Mouse (Mus musculus): ENCODE measurements around the gene Tnni3.
A peak's percentile ranks its signal among the peaks of the same experiment; 100 is the strongest.

Gene Tnni3

GRCm38 (mm10) chr7:4521231-4522003, 2.6 kb downstream of the Tnni3 start:
- DNase-seq (ENCODE audit: low read depth, low spot score): no peak

DNA sequence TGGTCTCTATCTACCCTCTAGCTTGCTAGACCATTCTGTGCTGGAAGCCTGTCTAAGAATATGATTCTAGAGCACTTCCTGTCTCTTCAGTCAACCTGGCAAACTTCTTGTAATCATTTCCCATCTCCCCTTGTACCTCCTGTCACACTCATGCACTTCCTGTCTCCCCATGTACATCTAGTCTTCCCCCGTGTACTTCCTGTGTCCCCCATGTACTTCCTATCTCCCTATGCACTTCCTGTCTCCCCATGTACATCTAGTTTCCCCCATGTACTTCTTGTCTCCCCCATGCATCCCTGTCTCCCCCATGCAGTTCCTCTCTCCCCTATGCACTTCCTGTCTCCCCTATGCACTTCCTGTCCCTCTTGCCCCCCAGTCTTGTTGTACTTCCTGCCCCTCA, 5.5 kb downstream of the Tnni3 start:
- DNase-seq (ENCODE audit: low read depth, low spot score): no peak

GRCm38 (mm10) chr7:4516332-4517050, 7.5 kb downstream of the Tnni3 start, which contains the start of gene Tnnt1:
Tnnt1 (minus strand) TSS chr7:4516382.
- DNase-seq (ENCODE audit: low read depth, low spot score): no peak

DNA sequence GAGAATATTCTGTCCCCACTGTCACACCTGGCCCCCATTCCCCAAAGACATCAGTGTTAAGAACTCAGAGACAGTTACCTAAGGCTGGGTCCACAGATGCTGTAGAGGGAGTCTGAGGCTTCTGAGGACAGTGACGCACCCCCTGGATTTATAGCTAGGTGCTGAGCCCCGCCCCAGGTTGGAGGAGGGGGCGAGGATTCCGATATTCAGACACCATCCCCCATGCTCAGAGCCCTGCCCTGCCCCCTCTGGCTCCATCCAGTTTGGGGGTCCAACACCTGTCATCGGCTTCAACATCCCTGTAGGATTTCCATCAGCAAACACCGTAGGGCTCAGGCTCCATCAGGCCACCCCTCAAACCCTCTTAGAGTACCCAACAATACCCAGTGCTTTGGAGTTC, 8.2 kb downstream of the Tnni3 start:
- no peak for DNase-seq (ENCODE audit: low read depth, low spot score)

DNA sequence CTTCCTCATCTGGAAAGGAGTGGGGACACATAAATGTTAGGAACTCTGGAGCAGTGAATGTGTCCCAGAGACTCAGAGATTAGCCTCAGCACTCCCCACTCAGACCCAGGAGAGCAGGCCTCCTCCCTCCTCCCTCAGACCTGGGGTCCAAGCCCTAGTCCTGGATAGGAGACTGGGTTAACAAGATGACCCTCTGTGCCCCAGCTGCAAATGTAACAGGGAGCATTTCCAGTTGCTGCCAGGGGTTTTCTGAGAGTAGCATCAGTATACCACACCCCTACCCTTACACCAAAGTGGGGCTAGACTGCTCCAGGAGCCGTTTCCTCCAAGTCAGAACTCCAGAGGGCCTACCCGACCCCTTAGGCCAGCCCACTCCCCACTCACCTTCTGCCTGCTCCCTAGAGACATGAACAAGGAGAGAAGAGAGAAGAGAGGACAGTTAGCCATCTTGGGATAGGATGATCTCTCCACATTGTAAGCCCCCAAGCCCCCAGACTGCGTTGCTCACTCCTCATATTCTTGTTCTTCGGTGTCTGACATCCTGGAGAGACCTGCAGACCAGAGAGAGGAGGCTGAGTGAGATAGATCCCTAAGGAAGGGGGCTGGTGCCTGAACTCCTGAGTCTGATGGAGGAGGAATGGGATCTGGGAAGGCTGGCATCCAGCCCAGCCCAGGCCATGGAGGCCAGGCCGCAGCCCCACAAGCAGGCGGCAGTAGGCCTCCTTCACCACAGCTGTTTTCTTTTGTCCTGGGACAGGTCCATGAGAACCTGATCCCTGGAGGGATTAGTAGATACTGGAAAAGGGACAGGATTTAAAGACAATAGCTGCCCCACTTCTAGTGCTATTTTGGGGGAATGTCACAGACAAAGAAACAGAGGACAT, 10.0 kb downstream of the Tnni3 start:
- no peak for DNase-seq (ENCODE audit: low read depth, low spot score)

DNA sequence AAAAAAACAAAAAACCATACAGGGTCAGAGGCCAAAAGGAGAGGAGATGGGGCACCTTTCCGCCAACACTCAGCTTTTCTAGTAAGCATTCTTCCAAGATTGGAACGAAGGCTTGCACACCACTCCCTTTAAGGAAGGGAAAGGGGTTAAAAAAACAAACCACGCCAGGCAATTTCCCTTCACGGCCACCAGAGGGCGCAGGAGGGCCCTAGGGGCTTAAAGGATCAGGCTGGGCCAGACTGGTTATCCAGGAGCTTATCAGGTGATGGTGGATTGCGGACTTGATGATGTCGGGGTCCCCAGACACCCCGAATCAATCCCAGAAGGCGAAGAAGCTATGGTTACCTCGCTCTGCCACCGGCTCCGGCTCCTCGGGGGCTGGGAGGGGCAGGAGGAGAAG, 10.8 kb downstream of the Tnni3 start:
- DNase-seq (ENCODE audit: low read depth, low spot score): peak; percentile 61

DNA sequence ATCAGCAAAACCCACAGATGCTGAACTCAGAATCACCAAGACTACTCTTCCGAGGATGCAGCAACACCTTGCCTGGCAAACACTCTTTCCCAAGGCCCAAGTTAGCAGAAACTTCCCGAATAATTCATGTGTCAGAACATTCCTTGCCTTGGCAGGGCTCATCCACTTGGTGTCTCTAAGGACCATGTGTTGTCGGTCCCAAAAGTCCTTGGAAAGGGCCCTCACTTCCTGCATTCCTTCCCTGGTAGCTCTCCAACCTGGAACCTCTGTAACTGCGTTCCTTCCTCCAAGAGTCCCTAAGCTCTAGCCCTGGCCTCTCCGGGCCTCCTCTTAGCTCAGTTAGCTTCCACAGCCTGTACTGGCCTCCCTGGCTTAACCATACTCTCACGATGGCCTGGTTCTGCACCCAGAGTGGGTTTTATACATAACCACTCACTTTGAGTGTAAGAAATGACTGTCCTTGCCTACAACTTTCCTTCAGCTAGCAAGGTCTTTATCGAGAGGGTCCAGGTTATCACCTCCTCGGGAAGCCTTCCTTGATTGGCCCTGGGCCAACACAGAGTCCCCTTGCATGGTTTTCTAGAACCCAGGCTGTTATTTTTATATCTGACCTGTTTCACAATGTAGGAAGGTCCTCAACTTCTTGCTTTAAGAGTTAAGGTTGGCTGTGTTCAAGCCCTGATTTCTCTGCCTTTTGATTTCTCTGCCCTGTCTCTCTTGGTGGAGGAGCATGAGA, 12.4 kb downstream of the Tnni3 start:
- no peak for DNase-seq (ENCODE audit: low read depth, low spot score)

- peak; percentile 79 for DNase-seq (ENCODE audit: low read depth, low spot score)
Measured at GRCm38 (mm10) chr7:4509863-4510608, 14.0 kb downstream of the Tnni3 start.

- no peak for DNase-seq (ENCODE audit: low read depth, low spot score)
Measured at GRCm38 (mm10) chr7:4508739-4509116, 15.3 kb downstream of the Tnni3 start.

GRCm38 (mm10) chr7:4508062-4508738, 15.8 kb downstream of the Tnni3 start:
- no peak for DNase-seq (ENCODE audit: low read depth, low spot score)

DNA sequence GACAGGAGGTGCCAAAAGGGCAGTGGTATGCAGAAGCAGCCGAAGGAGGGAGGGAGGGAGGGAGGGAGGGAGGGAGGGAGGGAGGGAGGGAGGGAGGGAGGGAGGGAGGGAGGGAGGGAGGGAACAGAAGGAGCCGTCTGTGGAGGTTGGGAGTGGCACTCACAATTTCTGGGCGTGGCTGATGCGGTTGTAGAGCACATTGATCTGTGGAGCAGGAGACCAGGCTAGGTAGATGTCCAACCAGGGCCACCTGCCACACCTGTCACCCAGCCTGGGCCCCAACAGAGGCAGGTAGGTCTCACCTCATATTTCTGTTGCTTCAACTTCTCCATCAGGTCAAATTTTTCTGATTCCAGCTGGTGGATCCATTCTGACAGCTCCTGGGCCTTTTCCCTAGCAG, 16.8 kb downstream of the Tnni3 start:
- no peak for DNase-seq (ENCODE audit: low read depth, low spot score)

GRCm38 (mm10) chr7:4504646-4505435, 19.2 kb downstream of the Tnni3 start:
- DNase-seq (ENCODE audit: low read depth, low spot score): no peak

DNA sequence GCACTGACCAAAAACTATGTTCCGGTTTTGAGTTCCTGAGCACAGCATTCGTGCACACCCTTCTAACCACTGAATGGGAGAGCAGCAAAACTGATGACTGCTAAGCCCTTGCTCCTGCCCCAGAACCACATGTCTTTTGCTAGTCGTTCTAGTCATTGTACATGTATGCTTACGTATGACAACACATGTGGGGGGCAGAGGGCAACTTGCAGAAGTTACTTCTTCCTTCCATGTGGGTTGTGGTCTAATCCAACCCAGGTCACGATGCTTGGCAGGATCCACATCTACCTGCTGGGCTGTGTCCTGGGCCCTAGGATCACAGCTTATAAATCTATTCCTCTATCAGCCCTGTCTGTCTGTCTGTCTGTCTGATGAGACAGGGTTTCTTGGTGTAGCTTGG, 20.2 kb downstream of the Tnni3 start:
- no peak for DNase-seq (ENCODE audit: low read depth, low spot score)

- no peak for DNase-seq (ENCODE audit: low read depth, low spot score)
Measured at GRCm38 (mm10) chr7:4503100-4503499, 20.9 kb downstream of the Tnni3 start.

GRCm38 (mm10) chr7:4502421-4503090, 21.5 kb downstream of the Tnni3 start:
- no peak for DNase-seq (ENCODE audit: low read depth, low spot score)

DNA sequence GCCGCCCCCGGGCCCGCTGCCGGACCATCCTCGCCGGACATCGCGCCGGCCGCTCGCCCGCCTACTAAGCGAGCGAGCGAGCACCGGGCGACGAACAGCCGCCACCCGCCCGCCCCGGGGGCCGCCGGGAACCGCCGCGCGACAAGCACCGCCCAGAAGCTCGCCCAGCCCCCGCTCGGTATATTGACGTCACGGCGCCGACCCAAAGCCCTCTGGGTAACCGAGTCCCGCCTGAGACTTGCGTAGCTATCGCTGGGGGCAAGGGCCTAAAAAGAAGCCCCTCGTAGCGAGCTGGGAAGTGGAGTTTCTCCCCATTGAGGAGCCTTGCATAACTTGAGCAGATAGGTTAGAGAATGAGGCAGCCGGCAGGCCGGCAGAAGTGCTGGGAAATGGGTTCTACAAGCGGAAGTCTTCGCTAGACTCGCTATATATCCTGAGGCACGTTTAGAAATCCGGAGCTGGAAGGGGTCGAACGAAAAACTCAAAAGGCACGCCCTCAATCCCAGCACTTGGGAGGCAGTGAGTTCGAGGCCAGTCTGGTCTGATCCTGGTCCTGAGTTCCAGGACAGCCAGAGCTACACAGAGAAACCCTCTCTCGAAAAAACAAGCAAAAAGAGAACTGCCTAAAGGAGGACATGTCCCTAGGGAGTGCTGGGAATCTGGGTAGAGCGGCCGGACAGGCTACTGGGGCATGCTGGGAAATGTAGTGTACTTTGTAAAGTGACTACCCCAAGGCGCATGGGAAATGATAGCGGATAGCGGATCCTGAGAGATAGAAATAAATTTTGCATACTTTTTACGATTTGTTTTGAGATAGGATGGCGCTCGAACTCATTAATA, 22.3 kb downstream of the Tnni3 start, which contains the start of gene Ppp1r12c:
Ppp1r12c (minus strand) TSS at position 123 of the 840 bp plus-strand sequence.
- peak; percentile 90 for DNase-seq (ENCODE audit: low read depth, low spot score)

DNA sequence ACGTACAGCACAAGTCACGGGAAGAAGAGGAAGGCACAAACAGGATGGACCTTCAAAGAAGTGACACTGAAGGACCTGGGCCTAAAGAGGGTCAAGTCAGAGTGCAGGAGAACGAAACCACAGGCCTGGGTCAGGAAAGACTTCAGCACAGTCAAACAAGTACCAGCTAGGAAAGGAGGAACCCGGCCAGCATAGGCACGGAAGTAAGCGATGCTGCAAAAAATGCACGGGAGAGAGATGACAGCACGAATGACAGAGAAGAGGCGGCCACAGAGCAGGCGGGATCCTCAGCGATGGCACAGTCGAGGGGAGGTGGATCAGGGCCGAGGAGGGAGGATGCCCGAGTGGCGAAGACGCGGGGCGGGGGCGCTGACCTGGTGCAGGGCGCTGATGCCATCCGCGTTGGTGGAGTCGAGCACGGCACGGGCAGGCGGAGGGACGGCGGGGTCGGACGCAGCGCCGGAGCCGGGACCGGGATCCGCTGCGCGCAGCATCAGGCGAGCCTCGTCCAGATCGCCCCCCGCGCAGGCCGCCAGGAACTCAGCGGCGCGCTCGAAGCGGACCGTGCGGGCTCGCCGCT, 23.0 kb downstream of the Tnni3 start:
- DNase-seq (ENCODE audit: low read depth, low spot score): no peak

All from forelimb bud, embryonic 11.5 days (tissue).